Mouse (Mus musculus): ENCODE measurements around the gene Gm5737. TPM values are rescaled to one million over a fixed set of nuclear protein-coding genes. Genes with fewer than 3 reads are reported as not detected.

The Gm5737 gene
- polyA plus RNA-seq, 1 experiment from 2014 or later: not detected

DNA sequence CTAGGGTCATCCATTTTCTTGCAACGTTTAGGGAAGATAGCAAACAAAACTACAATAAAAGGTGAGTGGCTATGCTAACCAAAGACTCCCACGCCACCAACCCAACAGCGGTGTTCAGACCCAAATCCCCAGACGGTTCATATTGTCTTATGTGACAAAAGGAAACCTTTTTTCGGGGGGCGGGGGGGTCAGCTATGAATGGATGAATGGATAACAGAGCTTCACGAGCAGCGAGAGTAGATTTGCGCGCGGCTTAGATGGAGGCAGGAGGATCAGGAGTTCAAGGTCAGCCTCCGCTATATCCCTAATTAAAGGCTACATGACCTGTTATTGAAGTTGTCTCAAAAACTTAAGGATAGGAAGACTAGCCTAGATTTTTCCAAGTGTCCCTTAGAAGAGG, 24.2 kb downstream of the Gm5737 start:
- WGBS: 5% methylated on average over 12 of the region's 12 CpGs

GRCm38 (mm10) chr7:120838436-120839160, 26.4 kb downstream of the Gm5737 start:
- peaks cover 1% of the 10 kb centered on the region; the same call in 1 of the 2 replicates for H3K4me1 ChIP-seq (replicated peaks; ENCODE audit: control insufficient read depth, insufficient read depth, low read length)
- ATAC-seq (replicated peaks; ENCODE audit: low FRiP score) (no peak), DNase-seq (ENCODE audit: low spot score) (no peak)
- no peak overlapping the region for H3K9ac ChIP-seq (ENCODE audit: low read length)
- H3K36me3 ChIP-seq (ENCODE audit: control insufficient read depth, insufficient read depth, low read length): no peaks in the 10 kb centered on the region
- H3K4me2 ChIP-seq (ENCODE audit: low read depth, low read length, severe bottlenecking): no peak overlapping the region
- 77% methylated on average over 5 of the region's 5 CpGs for WGBS
- H3K27me3 ChIP-seq (ENCODE audit: control insufficient read depth, insufficient read depth, low read length): no peaks in the 10 kb centered on the region
- H3K27ac ChIP-seq (ENCODE audit: low read depth, low read length): no peak overlapping the region
- no peak overlapping the region for H3K4me3 ChIP-seq (ENCODE audit: low read depth, low read length)
- H3K9me3 ChIP-seq (ENCODE audit: control insufficient read depth, low read length): no peaks in the 10 kb centered on the region

More for the DNA sequence above, 24.2 kb downstream of the Gm5737 start:
- Histone ChIP-seq H3K9ac (ENCODE audit: low read length) (peak overlapping the region; percentile 35; the same call in 1 of the 2 replicates), H3K27ac (ENCODE audit: low read depth, low read length) (no peak overlapping the region), H3K36me3 (ENCODE audit: control insufficient read depth, insufficient read depth, low read length) (no peaks in the 10 kb centered on the region), H3K9me3 (ENCODE audit: control insufficient read depth, low read length) (no peaks in the 10 kb centered on the region), H3K4me2 (ENCODE audit: low read depth, low read length, severe bottlenecking) (peak overlapping the region; percentile 51), H3K4me1 (replicated peaks; ENCODE audit: control insufficient read depth, insufficient read depth, low read length) (no peaks in the 10 kb centered on the region), H3K4me3 (ENCODE audit: low read depth, low read length) (peak overlapping the region; percentile 60), H3K27me3 (ENCODE audit: control insufficient read depth, insufficient read depth, low read length) (peaks cover 4% of the 10 kb centered on the region; the same call in 1 of the 2 replicates)
- ATAC-seq (replicated peaks; ENCODE audit: low FRiP score) (no peak), DNase-seq (ENCODE audit: low spot score) (peak; percentile 71)

DNA sequence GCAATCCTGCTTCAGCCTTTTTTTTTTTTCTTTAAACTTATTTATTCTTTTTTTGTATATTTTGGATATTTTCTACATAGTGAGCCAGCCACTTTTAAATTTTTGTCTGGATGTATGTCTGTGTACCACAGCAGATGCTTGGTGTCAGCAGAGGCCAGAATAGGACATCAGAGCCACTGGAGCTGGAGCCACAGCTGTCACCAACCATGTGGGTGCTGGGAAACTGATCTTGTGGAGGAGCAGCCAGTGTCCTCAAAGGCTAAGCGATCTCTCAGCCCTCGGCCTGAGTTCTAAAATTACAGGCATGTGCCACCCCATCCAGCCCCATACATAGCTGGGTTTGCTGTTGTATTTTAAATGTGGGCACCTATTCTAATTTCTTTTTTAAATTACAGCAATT, 27.6 kb downstream of the Gm5737 start:
- no peak overlapping the region for H3K9ac ChIP-seq (ENCODE audit: low read length)
- no peaks in the 10 kb centered on the region for H3K9me3 ChIP-seq (ENCODE audit: control insufficient read depth, low read length)
- H3K4me2 ChIP-seq (ENCODE audit: low read depth, low read length, severe bottlenecking): no peak overlapping the region
- peaks cover 9% of the 10 kb centered on the region; the same call in 1 of the 2 replicates for H3K4me1 ChIP-seq (replicated peaks; ENCODE audit: control insufficient read depth, insufficient read depth, low read length)
- DNase-seq (ENCODE audit: low spot score) (no peak), ATAC-seq (replicated peaks; ENCODE audit: low FRiP score) (no peak)
- 81% methylated on average over 2 of the region's 2 CpGs for WGBS
- no peaks in the 10 kb centered on the region for H3K36me3 ChIP-seq (ENCODE audit: control insufficient read depth, insufficient read depth, low read length)
- H3K4me3 ChIP-seq (ENCODE audit: low read depth, low read length): no peak overlapping the region
- H3K27ac ChIP-seq (ENCODE audit: low read depth, low read length): no peak overlapping the region
- no peaks in the 10 kb centered on the region; the same call in 1 of the 2 replicates for H3K27me3 ChIP-seq (ENCODE audit: control insufficient read depth, insufficient read depth, low read length)

DNA sequence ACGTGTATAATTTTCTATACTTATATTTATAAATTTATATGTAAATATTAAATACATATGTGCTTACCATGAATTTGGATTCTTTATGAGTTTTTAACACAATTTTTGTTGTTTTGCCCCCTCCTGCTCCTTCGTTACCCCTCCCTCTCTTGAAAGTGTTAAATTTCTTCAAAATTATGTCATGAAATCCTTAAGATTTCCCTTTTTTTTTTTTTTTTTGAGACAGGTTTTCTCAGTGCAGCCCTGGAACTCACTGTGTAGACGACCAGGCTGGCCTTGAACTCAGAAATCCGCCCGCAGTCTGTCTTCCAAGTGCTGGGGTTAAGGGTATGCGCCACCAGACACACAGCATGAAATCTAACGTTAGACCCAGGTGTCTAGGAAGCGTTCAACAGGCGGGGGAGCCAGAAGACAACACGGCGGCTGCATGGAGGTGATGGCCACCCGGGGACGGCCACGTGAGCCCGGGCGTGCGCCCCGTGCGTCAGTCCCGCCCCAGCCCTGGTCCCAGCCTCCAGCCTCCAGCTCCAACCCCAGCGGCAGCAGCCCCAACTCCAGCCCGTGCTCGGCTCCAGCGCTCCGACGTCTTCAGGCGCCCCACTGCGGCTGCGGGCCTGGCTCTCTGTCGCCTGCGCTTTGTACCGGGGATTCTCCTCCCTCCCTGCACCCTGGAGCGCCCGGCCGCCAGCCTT, 30.3 kb downstream of the Gm5737 start, which contains the start of gene Eef2k:
Gene Eef2k (plus strand): TSS at position 487 of the 692 bp plus-strand sequence.
- 3% methylated on average over 35 of the region's 35 CpGs for WGBS
- peaks cover 11% of the 10 kb centered on the region; the same call in 1 of the 2 replicates for H3K4me1 ChIP-seq (replicated peaks; ENCODE audit: control insufficient read depth, insufficient read depth, low read length)
- no peaks in the 10 kb centered on the region for H3K9me3 ChIP-seq (ENCODE audit: control insufficient read depth, low read length)
- H3K27me3 ChIP-seq (ENCODE audit: control insufficient read depth, insufficient read depth, low read length): peaks cover 5% of the 10 kb centered on the region; the same call in 1 of the 2 replicates
- H3K27ac ChIP-seq (ENCODE audit: low read depth, low read length): peak within 1 kb of the TSS; percentile 84
- H3K4me3 ChIP-seq (ENCODE audit: low read depth, low read length): peak within 1 kb of the TSS; percentile 64
- H3K4me2 ChIP-seq (ENCODE audit: low read depth, low read length, severe bottlenecking): peak within 1 kb of the TSS; percentile 88
- no peaks in the 10 kb centered on the region for H3K36me3 ChIP-seq (ENCODE audit: control insufficient read depth, insufficient read depth, low read length)
- DNase-seq (ENCODE audit: low spot score) (peak; percentile 94), ATAC-seq (replicated peaks; ENCODE audit: low FRiP score) (peak; percentile 94)
- peak within 1 kb of the TSS; percentile 78 for H3K9ac ChIP-seq (ENCODE audit: low read length)

DNA sequence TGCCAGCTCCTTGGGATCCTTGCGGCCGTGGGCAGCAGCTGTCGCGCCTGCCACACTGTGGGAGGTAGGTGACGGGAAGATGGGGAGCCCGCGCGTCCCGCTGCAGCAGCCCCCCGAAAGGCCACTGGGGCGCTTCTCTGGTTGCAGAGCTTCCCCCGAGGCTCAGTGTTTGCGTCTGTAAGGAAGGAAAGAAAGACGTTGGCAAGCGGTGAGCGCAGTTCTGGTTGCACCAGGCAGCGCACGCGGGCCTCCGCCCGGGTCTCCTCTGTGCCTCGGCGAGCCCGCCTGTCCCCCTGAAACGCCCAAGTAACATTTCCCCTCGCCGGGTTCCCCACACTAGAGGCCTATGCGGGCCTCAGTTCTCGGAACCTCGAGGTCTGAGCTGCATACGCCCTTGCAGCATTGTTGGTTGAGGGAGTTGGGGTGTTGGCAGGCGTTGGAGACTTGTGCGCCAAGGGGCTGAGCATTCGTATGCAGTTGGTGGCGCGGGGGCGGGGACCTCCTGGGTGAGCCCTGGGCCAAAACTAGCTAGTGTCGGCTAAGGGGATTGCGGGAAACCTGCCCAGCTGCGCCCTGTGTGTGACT, 31.0 kb downstream of the Gm5737 start:
- H3K4me3 ChIP-seq (ENCODE audit: low read depth, low read length): peak overlapping the region; percentile 64
- WGBS: under 1% methylated on average over 39 of the region's 40 CpGs
- ATAC-seq (replicated peaks; ENCODE audit: low FRiP score): peak; percentile 73
- peak; percentile 84 for DNase-seq (ENCODE audit: low spot score)
- peaks cover 5% of the 10 kb centered on the region; the same call in 1 of the 2 replicates for H3K27me3 ChIP-seq (ENCODE audit: control insufficient read depth, insufficient read depth, low read length)
- no peaks in the 10 kb centered on the region for H3K9me3 ChIP-seq (ENCODE audit: control insufficient read depth, low read length)
- peak overlapping the region; percentile 84 for H3K27ac ChIP-seq (ENCODE audit: low read depth, low read length)
- H3K36me3 ChIP-seq (ENCODE audit: control insufficient read depth, insufficient read depth, low read length): no peaks in the 10 kb centered on the region
- H3K9ac ChIP-seq (ENCODE audit: low read length): peak overlapping the region; percentile 78
- peaks cover 11% of the 10 kb centered on the region; the same call in 1 of the 2 replicates for H3K4me1 ChIP-seq (replicated peaks; ENCODE audit: control insufficient read depth, insufficient read depth, low read length)
- peak overlapping the region; percentile 88 for H3K4me2 ChIP-seq (ENCODE audit: low read depth, low read length, severe bottlenecking)

DNA sequence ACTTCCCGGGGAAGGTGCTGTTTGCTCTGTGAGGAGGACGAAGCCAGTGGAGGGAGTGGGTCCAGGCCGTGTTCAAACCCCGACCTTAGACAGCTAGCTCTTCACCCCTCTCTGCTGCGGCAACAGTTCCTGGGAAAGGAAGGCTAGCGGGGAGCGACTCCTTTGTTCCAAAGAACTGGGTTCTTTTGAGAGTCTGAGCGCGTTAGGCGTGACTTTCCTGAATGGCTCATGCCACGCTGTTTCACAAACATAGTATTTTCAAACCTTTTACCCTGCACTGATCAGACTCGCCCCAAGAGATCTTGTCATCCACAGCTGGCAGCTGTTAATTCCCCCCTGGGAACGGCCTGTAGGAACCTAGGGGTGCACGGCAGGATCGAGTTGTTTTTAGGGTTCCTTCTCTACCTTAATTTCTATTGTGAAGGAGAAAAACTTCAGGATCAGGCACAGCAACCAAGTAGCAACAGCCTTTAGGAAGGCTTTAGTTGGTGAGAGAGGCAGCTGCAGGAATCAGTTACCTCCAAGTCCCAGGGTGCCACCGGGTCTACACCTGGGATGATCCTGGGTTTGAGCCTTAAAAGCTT, 31.8 kb downstream of the Gm5737 start:
- H3K36me3 ChIP-seq (ENCODE audit: control insufficient read depth, insufficient read depth, low read length): no peaks in the 10 kb centered on the region
- peak overlapping the region; percentile 88 for H3K4me2 ChIP-seq (ENCODE audit: low read depth, low read length, severe bottlenecking)
- peaks cover 5% of the 10 kb centered on the region; the same call in 1 of the 2 replicates for H3K27me3 ChIP-seq (ENCODE audit: control insufficient read depth, insufficient read depth, low read length)
- under 1% methylated on average over 16 of the region's 16 CpGs for WGBS
- H3K4me3 ChIP-seq (ENCODE audit: low read depth, low read length): peak overlapping the region; percentile 64
- ATAC-seq (replicated peaks; ENCODE audit: low FRiP score): peak; percentile 10; the same call in 1 of the 2 replicates
- H3K9ac ChIP-seq (ENCODE audit: low read length): peak overlapping the region; percentile 78
- DNase-seq (ENCODE audit: low spot score): no peak
- no peaks in the 10 kb centered on the region for H3K9me3 ChIP-seq (ENCODE audit: control insufficient read depth, low read length)
- H3K27ac ChIP-seq (ENCODE audit: low read depth, low read length): no peak overlapping the region
- peaks cover 11% of the 10 kb centered on the region; the same call in 1 of the 2 replicates for H3K4me1 ChIP-seq (replicated peaks; ENCODE audit: control insufficient read depth, insufficient read depth, low read length)

GRCm38 (mm10) chr7:120844689-120845088, 32.5 kb downstream of the Gm5737 start:
- H3K4me1 ChIP-seq (replicated peaks; ENCODE audit: control insufficient read depth, insufficient read depth, low read length): peaks cover 11% of the 10 kb centered on the region; the same call in 1 of the 2 replicates
- H3K27ac ChIP-seq (ENCODE audit: low read depth, low read length): no peak overlapping the region
- H3K27me3 ChIP-seq (ENCODE audit: control insufficient read depth, insufficient read depth, low read length): peaks cover 5% of the 10 kb centered on the region; the same call in 1 of the 2 replicates
- H3K4me2 ChIP-seq (ENCODE audit: low read depth, low read length, severe bottlenecking): peak overlapping the region; percentile 88; the same call in 1 of the 2 replicates
- no peaks in the 10 kb centered on the region for H3K9me3 ChIP-seq (ENCODE audit: control insufficient read depth, low read length)
- WGBS: 2% methylated on average over 9 of the region's 9 CpGs
- H3K9ac ChIP-seq (ENCODE audit: low read length): no peak overlapping the region
- H3K4me3 ChIP-seq (ENCODE audit: low read depth, low read length): no peak overlapping the region
- DNase-seq (ENCODE audit: low spot score): peak; percentile 57
- H3K36me3 ChIP-seq (ENCODE audit: control insufficient read depth, insufficient read depth, low read length): no peaks in the 10 kb centered on the region
- ATAC-seq (replicated peaks; ENCODE audit: low FRiP score): no peak

Measured in forebrain, embryonic 11.5 days (tissue).